Mouse (Mus musculus): ENCODE results near the gene Pole2. TPM values are rescaled to one million over a fixed set of nuclear protein-coding genes. Genes with fewer than 3 reads are reported as not detected.

The Pole2 gene
- polyA plus RNA-seq, 1 experiment from 2014 or later, result 29.0 TPM

GRCm38 (mm10) chr12:69240876-69241275 lies 12.9 kb upstream of the Pole2 start, which contains the start of gene Klhdc1:
Gene Klhdc1 (plus strand): TSS chr12:69241176.
- Histone ChIP-seq H3K27ac (peak within 1 kb of the TSS; percentile 55), H3K9me3 (replicated peaks) (no peaks in the 10 kb centered on the region), H3K4me1 (replicated peaks) (peaks cover 22% of the 10 kb centered on the region), H3K4me2 (peak within 1 kb of the TSS; percentile 94), H3K36me3 (no peaks in the 10 kb centered on the region), H3K27me3 (no peaks in the 10 kb centered on the region), H3K4me3 (replicated peaks) (peak within 1 kb of the TSS; percentile 72), H3K9ac (peak within 1 kb of the TSS; percentile 80)
- 47% methylated on average over 6 of the region's 6 CpGs for WGBS (ENCODE audit: insufficient replicate concordance)
- DNase-seq (no peak), ATAC-seq (ENCODE audit: low read depth) (no peak)

GRCm38 (mm10) chr12:69238284-69238683 lies 10.3 kb upstream of the Pole2 start:
- H3K27me3 ChIP-seq, result no peaks in the 10 kb centered on the region
- no peak overlapping the region for H3K4me2 ChIP-seq
- H3K9ac ChIP-seq, result no peak overlapping the region
- peaks cover 22% of the 10 kb centered on the region for H3K4me1 ChIP-seq (replicated peaks)
- no peak overlapping the region for H3K4me3 ChIP-seq (replicated peaks)
- no peak overlapping the region for H3K27ac ChIP-seq
- no peak for ATAC-seq (ENCODE audit: low read depth)
- no peaks in the 10 kb centered on the region for H3K36me3 ChIP-seq
- DNase-seq, result no peak
- WGBS (ENCODE audit: insufficient replicate concordance), result 25% methylated on average over 3 of the region's 3 CpGs
- H3K9me3 ChIP-seq (replicated peaks), result no peaks in the 10 kb centered on the region

GRCm38 (mm10) chr12:69235782-69236181 lies 7.8 kb upstream of the Pole2 start:
- Histone ChIP-seq H3K4me2 (no peak overlapping the region), H3K36me3 (no peaks in the 10 kb centered on the region), H3K4me1 (replicated peaks) (peaks cover 3% of the 10 kb centered on the region), H3K9ac (no peak overlapping the region), H3K27me3 (no peaks in the 10 kb centered on the region), H3K27ac (no peak overlapping the region), H3K4me3 (replicated peaks) (no peak overlapping the region), H3K9me3 (replicated peaks) (no peaks in the 10 kb centered on the region)
- ATAC-seq (ENCODE audit: low read depth) (no peak), DNase-seq (no peak)
- WGBS (ENCODE audit: insufficient replicate concordance), result 77% methylated on average over 6 of the region's 6 CpGs

DNA sequence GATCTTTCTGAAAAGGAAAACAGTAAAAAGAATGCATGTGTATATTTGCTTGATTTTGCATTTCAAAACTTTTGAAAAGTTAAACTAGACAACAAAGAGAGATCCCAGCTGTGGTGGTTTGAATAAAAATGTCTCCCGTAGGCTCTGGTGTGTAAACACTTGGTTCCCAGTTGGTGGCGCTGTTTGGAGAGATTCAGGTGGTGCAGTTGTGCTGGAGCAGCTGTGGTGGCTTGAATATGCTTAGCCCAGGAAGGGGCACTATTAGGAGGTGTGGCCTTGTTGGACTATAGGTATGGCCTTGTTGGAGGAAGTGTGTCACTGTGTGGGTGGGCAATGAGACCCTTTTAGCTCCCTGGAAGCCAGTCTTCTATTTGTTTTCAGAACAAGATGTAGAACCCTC lies 1.3 kb upstream of the Pole2 start:
- ATAC-seq (ENCODE audit: low read depth), result no peak
- Histone ChIP-seq H3K27me3 (no peaks in the 10 kb centered on the region), H3K27ac (no peak overlapping the region), H3K4me1 (replicated peaks) (peaks cover 30% of the 10 kb centered on the region), H3K9ac (no peak overlapping the region), H3K4me2 (no peak overlapping the region), H3K4me3 (replicated peaks) (no peak overlapping the region), H3K36me3 (peaks cover 17% of the 10 kb centered on the region), H3K9me3 (replicated peaks) (no peaks in the 10 kb centered on the region)
- DNase-seq, result peak; percentile 49
- whole genome bisulfite sequencing (ENCODE audit: insufficient replicate concordance), result 59% methylated on average over 2 of the region's 2 CpGs

DNA sequence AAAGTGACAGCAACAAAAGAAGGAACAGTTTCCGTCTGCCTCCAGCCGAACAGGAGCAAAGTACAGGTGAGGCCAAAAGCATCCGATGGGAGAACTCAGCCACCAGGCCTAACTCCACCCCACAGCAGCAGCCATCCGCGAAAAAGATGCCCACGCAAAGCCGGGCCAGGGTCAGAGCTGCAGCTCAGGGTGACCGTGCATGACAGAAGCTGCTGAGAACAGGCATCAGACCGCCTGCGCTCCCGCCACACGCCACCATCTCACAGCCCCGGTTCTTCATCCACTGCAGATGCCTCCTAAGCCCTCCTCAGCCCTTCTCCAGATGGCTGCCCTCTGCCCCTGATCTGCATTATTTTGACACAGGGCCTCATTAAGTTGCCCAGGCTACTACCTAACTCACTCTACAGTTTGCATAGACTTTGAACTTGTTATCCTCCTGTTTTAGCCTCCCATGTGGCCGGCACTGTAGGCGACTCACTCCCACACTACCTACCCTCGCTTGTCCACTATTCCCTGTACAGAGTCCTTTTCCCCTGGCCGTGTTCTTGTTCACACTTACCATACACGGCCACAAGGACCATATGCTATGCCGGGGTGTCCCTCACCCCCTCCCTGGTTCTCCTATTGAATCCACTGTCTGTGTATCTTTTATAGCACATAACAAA lies 7.2 kb downstream of the Pole2 start:
- DNase-seq, result no peak
- WGBS (ENCODE audit: insufficient replicate concordance), result 82% methylated on average over 19 of the region's 19 CpGs
- H3K9me3 ChIP-seq (replicated peaks), result no peaks in the 10 kb centered on the region
- H3K27me3 ChIP-seq, result no peaks in the 10 kb centered on the region
- H3K27ac ChIP-seq, result 0 out of 2 replicates have a peak overlapping the region, but pooled peaks have one; percentile 0
- H3K4me1 ChIP-seq (replicated peaks), result peaks cover 12% of the 10 kb centered on the region
- H3K36me3 ChIP-seq, result peaks cover 87% of the 10 kb centered on the region
- H3K4me3 ChIP-seq (replicated peaks), result no peak overlapping the region
- peak; percentile 54; the same call in 1 of the 2 replicates for ATAC-seq (ENCODE audit: low read depth)
- no peak overlapping the region for H3K9ac ChIP-seq
- no peak overlapping the region for H3K4me2 ChIP-seq

- H3K4me1 ChIP-seq (replicated peaks), result peaks cover 8% of the 10 kb centered on the region; the same call in 1 of the 2 replicates
- H3K27ac ChIP-seq, result no peak overlapping the region
- H3K9me3 ChIP-seq (replicated peaks), result no peaks in the 10 kb centered on the region
- ATAC-seq (ENCODE audit: low read depth) (no peak), DNase-seq (no peak)
- WGBS (ENCODE audit: insufficient replicate concordance), result 85% methylated on average over 7 of the region's 7 CpGs
- no peak overlapping the region for H3K4me3 ChIP-seq (replicated peaks)
- peaks cover 98% of the 10 kb centered on the region for H3K36me3 ChIP-seq
- no peaks in the 10 kb centered on the region for H3K27me3 ChIP-seq
- no peak overlapping the region for H3K9ac ChIP-seq
- no peak overlapping the region for H3K4me2 ChIP-seq
Observed at GRCm38 (mm10) chr12:69216587-69216986, 11.4 kb downstream of the Pole2 start.

DNA sequence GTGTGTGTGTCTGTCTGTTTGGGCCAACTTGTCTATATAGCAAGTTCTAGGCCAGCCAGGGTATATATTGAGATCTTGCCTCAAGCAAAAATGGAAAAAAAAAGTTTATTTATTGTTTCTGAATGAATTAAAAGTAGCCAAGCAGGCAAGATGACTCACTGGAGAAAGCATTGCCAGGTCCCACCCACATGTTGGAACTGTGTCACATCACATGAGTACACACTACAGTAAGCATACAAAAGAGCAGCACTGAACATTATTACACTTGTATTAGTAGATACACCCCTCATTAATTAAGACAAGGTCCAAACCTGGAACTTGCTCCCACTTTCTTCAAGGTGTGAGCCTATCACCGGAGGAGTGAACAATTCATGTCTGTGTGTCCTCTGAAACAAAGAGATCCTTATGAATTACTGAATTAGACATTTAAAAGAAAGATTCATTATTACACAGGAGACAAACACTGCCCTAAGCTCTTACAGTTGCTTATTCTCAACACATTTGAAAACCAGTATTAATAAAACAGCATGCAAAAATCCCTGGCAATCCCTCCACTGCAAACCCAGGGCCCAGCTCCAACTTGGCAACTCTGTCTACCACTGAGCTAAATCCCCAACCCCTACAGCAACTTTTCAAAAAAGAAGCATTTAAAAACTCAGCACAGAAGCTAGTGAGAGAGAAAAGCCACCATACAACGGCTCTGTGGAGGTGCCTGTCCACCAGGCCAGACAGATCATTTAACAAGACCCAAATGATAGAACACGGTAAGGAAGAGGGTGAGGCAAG lies 12.8 kb downstream of the Pole2 start:
- 88% methylated on average over 3 of the region's 3 CpGs for WGBS (ENCODE audit: insufficient replicate concordance)
- H3K36me3 ChIP-seq, result peaks cover 99% of the 10 kb centered on the region

DNA sequence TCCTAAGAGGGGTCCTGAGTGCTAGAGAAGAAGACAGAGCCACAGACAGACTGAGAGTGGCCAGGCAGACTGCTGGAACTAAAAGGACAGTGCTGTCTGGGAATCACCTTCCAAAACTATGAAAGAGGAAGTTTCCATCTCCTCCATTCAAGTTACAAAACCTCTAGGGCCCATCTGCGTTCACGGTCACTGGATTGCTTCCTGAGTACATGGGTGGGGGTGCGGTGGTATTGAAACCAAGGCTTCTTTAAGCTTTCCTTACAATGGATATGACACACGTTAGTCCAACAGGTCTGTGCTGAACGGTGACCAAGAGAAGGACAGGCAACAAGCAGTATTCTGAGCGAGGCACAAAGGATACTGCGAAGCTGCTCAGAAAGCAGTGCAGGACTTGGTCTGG lies 13.6 kb downstream of the Pole2 start:
- no peaks in the 10 kb centered on the region for H3K9me3 ChIP-seq (replicated peaks)
- H3K4me3 ChIP-seq (replicated peaks), result no peak overlapping the region
- no peak overlapping the region for H3K9ac ChIP-seq
- no peaks in the 10 kb centered on the region for H3K4me1 ChIP-seq (replicated peaks)
- H3K4me2 ChIP-seq, result no peak overlapping the region
- DNase-seq, result no peak
- no peaks in the 10 kb centered on the region for H3K27me3 ChIP-seq
- no peak overlapping the region for H3K27ac ChIP-seq
- ATAC-seq (ENCODE audit: low read depth), result no peak
- peaks cover 99% of the 10 kb centered on the region for H3K36me3 ChIP-seq
- WGBS (ENCODE audit: insufficient replicate concordance), result 83% methylated on average over 7 of the region's 7 CpGs

More for the DNA sequence above, 12.8 kb downstream of the Pole2 start:
- no peaks in the 10 kb centered on the region for H3K9me3 ChIP-seq (replicated peaks)
- H3K9ac ChIP-seq, result no peak overlapping the region
- no peaks in the 10 kb centered on the region for H3K4me1 ChIP-seq (replicated peaks)
- ATAC-seq (ENCODE audit: low read depth), result no peak
- DNase-seq, result no peak
- H3K27ac ChIP-seq, result no peak overlapping the region
- no peak overlapping the region for H3K4me3 ChIP-seq (replicated peaks)
- H3K4me2 ChIP-seq, result no peak overlapping the region
- no peaks in the 10 kb centered on the region for H3K27me3 ChIP-seq

GRCm38 (mm10) chr12:69213186-69213777 lies 14.7 kb downstream of the Pole2 start:
- DNase-seq, result no peak
- Histone ChIP-seq H3K27me3 (no peaks in the 10 kb centered on the region), H3K9ac (no peak overlapping the region), H3K36me3 (peaks cover 96% of the 10 kb centered on the region), H3K4me2 (no peak overlapping the region), H3K4me3 (replicated peaks) (no peak overlapping the region), H3K9me3 (replicated peaks) (no peaks in the 10 kb centered on the region), H3K27ac (no peak overlapping the region), H3K4me1 (replicated peaks) (no peaks in the 10 kb centered on the region)
- 85% methylated on average over 13 of the region's 13 CpGs for WGBS (ENCODE audit: insufficient replicate concordance)
- no peak for ATAC-seq (ENCODE audit: low read depth)

GRCm38 (mm10) chr12:69211057-69211456 lies 16.9 kb downstream of the Pole2 start:
- H3K9ac ChIP-seq, result no peak overlapping the region
- H3K4me2 ChIP-seq, result no peak overlapping the region
- DNase-seq (no peak), ATAC-seq (ENCODE audit: low read depth) (no peak)
- 83% methylated on average over 5 of the region's 5 CpGs for WGBS (ENCODE audit: insufficient replicate concordance)
- H3K9me3 ChIP-seq (replicated peaks), result no peaks in the 10 kb centered on the region
- no peak overlapping the region for H3K4me3 ChIP-seq (replicated peaks)
- H3K27me3 ChIP-seq, result no peaks in the 10 kb centered on the region
- H3K27ac ChIP-seq, result no peak overlapping the region
- no peaks in the 10 kb centered on the region for H3K4me1 ChIP-seq (replicated peaks)
- peaks cover 96% of the 10 kb centered on the region for H3K36me3 ChIP-seq

DNA sequence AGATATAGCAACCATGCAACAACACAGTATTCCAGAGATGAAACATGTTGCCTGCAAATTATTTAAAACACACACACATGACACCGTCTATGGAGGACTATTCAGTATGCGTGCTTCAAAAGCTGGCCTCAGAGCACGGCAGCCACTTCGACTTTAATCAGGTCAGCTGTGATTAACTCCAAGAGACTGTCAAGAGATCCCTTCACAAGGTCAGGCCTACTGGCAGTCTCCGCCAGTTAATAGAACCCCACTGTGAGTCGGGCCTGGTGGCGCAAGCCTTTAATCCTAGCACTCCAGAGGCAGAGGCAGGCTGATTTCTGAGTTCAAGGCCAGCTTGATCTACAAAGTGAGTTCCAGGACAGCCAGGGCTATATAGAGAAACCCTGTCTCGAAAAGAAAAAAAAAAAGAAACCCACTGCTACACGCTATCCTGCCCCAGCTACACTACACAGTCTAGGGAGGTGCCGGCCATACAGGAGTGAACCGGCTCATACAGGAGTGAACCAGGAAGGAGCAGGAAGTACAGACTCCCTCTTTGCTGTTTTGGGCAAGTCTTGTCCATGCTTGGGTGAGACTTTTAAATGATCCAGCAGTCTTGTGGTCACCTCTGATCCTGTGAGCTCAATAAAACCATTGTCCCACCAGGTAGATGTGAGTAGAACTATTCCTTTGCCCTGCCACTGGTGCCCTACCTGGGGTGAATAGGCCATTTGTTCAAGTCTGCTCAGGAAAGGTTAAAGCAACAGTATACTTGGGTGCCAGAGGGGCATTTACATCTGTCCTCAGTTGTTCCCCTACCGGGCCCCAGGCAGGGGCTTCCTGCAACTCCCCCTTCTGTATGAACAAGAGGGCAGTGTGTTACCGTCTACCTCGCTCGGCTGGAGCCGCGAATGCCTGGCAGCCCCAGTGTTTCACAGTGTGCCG lies 17.7 kb downstream of the Pole2 start:
- Histone ChIP-seq H3K4me1 (replicated peaks) (no peaks in the 10 kb centered on the region), H3K4me3 (replicated peaks) (no peak overlapping the region), H3K4me2 (no peak overlapping the region), H3K9ac (no peak overlapping the region), H3K27me3 (no peaks in the 10 kb centered on the region), H3K9me3 (replicated peaks) (no peaks in the 10 kb centered on the region), H3K36me3 (peaks cover 94% of the 10 kb centered on the region), H3K27ac (no peak overlapping the region)
- WGBS (ENCODE audit: insufficient replicate concordance), result 89% methylated on average over 18 of the region's 18 CpGs
- ATAC-seq (ENCODE audit: low read depth), result no peak
- no peak for DNase-seq

Measured in liver, embryonic 13.5 days (tissue).